Mouse (Mus musculus): ENCODE measurements around the gene Zswim3.

GRCm38 (mm10) chr2:164817703-164818102 is 12.8 kb downstream of the Zswim3 start:
- TF ChIP-seq ZNF384 (IDR thresholded peaks at IDR 0.05; ENCODE audit: low read depth, low read length): no peak
- no peak for TF ChIP-seq HCFC1 (IDR thresholded peaks at IDR 0.05; ENCODE audit: borderline replicate concordance, insufficient read depth, low read length)
- TF ChIP-seq ZC3H11A (IDR thresholded peaks at IDR 0.05; ENCODE audit: borderline replicate concordance, low read depth, low read length): no peak
- no peak for TF ChIP-seq CHD2 (IDR thresholded peaks at IDR 0.05; ENCODE audit: low read depth, low read length)
- TF ChIP-seq MAFK (IDR thresholded peaks at IDR 0.05; ENCODE audit: insufficient read depth, low read depth, low read length): no peak
